Mouse (Mus musculus): ENCODE data around the gene Agap1.

DNA sequence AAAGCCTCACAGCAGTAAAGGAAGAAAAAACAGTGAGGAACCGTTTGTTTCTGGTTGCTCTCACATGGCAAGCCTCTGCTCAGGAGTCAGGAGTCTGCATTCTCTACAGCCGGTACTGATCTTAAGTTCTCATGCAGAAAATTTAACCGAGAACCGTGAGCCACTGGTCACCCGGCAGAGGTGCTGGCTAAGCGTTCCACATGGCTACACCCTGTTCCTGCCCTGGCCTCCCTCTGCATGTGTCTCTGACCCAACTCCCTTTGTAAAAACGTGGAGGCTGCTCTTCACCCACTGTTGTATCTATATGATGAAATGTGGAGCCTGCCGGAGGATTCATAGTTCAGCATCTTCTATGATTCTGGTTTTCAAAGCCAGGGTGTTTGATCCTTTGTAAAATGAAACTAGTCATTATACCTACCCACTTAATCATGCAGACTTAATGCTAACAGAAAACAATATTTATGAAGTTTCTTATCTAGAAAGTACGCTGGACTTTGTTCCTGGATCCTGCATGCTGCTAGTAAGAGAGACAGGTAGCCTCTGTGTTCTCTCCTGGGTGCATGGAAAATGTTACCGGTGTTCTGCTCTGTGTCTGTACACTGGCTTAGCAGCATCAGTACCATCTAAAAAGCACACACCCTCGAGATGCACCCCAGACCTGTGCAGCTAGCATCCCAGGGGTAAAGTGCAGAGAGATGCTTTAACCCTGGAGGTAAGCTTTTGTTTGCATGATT is 396.2 kb downstream of the Agap1 start:
- TF ChIP-seq POLR2A (IDR thresholded peaks at IDR 0.05; ENCODE audit: borderline replicate concordance, extremely low read depth, insufficient read depth, insufficient read length, poor library complexity, severe bottlenecking): no peak
- TF ChIP-seq CTCF (IDR thresholded peaks at IDR 0.05; ENCODE audit: borderline replicate concordance, extremely low read depth, insufficient read depth, insufficient read length): no peak

Data from brain, embryonic 14.5 days (tissue).